Mouse (Mus musculus) embryonic fibroblast, embryonic 13.5 days (primary cell): ENCODE data around the gene Skida1.

Source experiments
- CTCF ChIP-seq: IDR thresholded peaks from 2 replicates; pipeline ENCODE4 v1.5.1; 2011; ENCODE audit warnings: mild to moderate bottlenecking, control low read depth, low read length, moderate library complexity, borderline replicate concordance; ENCODE audit not compliant: insufficient read depth
- POLR2A ChIP-seq: IDR thresholded peaks from 2 replicates; pipeline ENCODE4 v1.6.1; 2011; ENCODE audit warnings: low read depth, mild to moderate bottlenecking, control low read depth, low read length, moderate library complexity

GRCm38 (mm10) chr2:18034371-18035250, 14.2 kb downstream of the Skida1 start:
- TF ChIP-seq POLR2A: no peak
- no peak for TF ChIP-seq CTCF
